ENCODE assay signal across 21 mouse cellular contexts in genomic region chr3:59360102-59360501, GRCm38 (mm10). TPM values are rescaled to one million over a fixed set of nuclear protein-coding genes. Genes with fewer than 3 reads are reported as not detected.
DNase-seq lines count a peak whose midpoint lies in the region; ATAC-seq and TF ChIP-seq lines count a peak whose summit lies in the region.
"Had no signal": no experiment of that assay in that cellular context is flagged by ENCODE, and none has a peak within 500 bp of the region (broad histone marks: within the 10 kb centered on the region; RNA-seq: fewer than 3 reads in every experiment).

No protein-coding gene starts in this region.

- no peak overlapping the region for H3K9ac ChIP-seq in hindbrain, embryonic 11.5 days (ENCODE audit: low read depth, low read length)
- no peak overlapping the region for H3K9ac ChIP-seq in hindbrain, embryonic 13.5 days
- H3K9ac ChIP-seq in embryonic facial prominence, embryonic 15.5 days = no peak overlapping the region
- H3K9ac ChIP-seq in limb, embryonic 14.5 days (ENCODE audit: low read depth, low read length, severe bottlenecking) = no peak overlapping the region
- no peak overlapping the region for H3K9ac ChIP-seq in forebrain, embryonic 13.5 days
- H3K9ac ChIP-seq: forebrain, embryonic 12.5 days; forebrain, postnatal 0 days; heart, embryonic 13.5 days; hindbrain, embryonic 14.5 days had no signal

- intact Hi-C loops in heart, postnatal 25 days (cut with DNase I) = no loop called here

- ATAC-seq in hindbrain, embryonic 11.5 days (ENCODE audit: low FRiP score) = no peak
- no peak for ATAC-seq in hindbrain, embryonic 13.5 days (ENCODE audit: low FRiP score)
- ATAC-seq in embryonic facial prominence, embryonic 15.5 days (ENCODE audit: insufficient number of reproducible peaks, low FRiP score, low TSS enrichment, low read depth) = peak; percentile 57; the same call in 1 of the 2 replicates
- no peak for ATAC-seq in limb, embryonic 14.5 days (ENCODE audit: low FRiP score, low read depth)
- ATAC-seq in forebrain, embryonic 13.5 days = no peak
- ATAC-seq: forebrain, postnatal 0 days; intestine, embryonic 16.5 days had no signal

- no peaks in the 10 kb centered on the region for H3K4me1 ChIP-seq in hindbrain, embryonic 11.5 days (replicated peaks; ENCODE audit: control insufficient read depth, insufficient read depth, low read length)
- no peaks in the 10 kb centered on the region for H3K4me1 ChIP-seq in hindbrain, embryonic 13.5 days (replicated peaks)
- H3K4me1 ChIP-seq in embryonic facial prominence, embryonic 15.5 days = 0 out of 2 replicates have a peak, but pooled peaks cover 3% of the 10 kb centered on the region
- H3K4me1 ChIP-seq in limb, embryonic 14.5 days (ENCODE audit: control insufficient read depth, insufficient read depth, low read length) = peaks cover 3% of the 10 kb centered on the region; the same call in 1 of the 2 replicates
- no peaks in the 10 kb centered on the region for H3K4me1 ChIP-seq in forebrain, embryonic 13.5 days
- H3K4me1 ChIP-seq: forebrain, embryonic 12.5 days; heart, embryonic 13.5 days had no signal

- no peaks in the 10 kb centered on the region for H3K9me3 ChIP-seq in hindbrain, embryonic 11.5 days (ENCODE audit: control insufficient read depth, low read length)
- no peaks in the 10 kb centered on the region for H3K9me3 ChIP-seq in hindbrain, embryonic 13.5 days
- no peaks in the 10 kb centered on the region for H3K9me3 ChIP-seq in embryonic facial prominence, embryonic 15.5 days (replicated peaks)
- no peaks in the 10 kb centered on the region for H3K9me3 ChIP-seq in limb, embryonic 14.5 days (ENCODE audit: control insufficient read depth, low read length)
- no peaks in the 10 kb centered on the region for H3K9me3 ChIP-seq in forebrain, embryonic 13.5 days (replicated peaks)
- H3K9me3 ChIP-seq: forebrain, embryonic 12.5 days; heart, embryonic 13.5 days had no signal

- no peak overlapping the region for H3K4me2 ChIP-seq in hindbrain, embryonic 11.5 days (replicated peaks; ENCODE audit: low read depth, low read length)
- no peak overlapping the region for H3K4me2 ChIP-seq in hindbrain, embryonic 13.5 days
- H3K4me2 ChIP-seq in embryonic facial prominence, embryonic 15.5 days (replicated peaks) = no peak overlapping the region
- no peak overlapping the region for H3K4me2 ChIP-seq in limb, embryonic 14.5 days (replicated peaks; ENCODE audit: low read depth, low read length, severe bottlenecking)
- H3K4me2 ChIP-seq in forebrain, embryonic 13.5 days = no peak overlapping the region
- H3K4me2 ChIP-seq: forebrain, embryonic 12.5 days; heart, embryonic 13.5 days; hindbrain, embryonic 14.5 days had no signal

- no peak overlapping the region for H3K4me3 ChIP-seq in hindbrain, embryonic 11.5 days (ENCODE audit: low read depth, low read length)
- H3K4me3 ChIP-seq in hindbrain, embryonic 13.5 days = no peak overlapping the region
- H3K4me3 ChIP-seq in embryonic facial prominence, embryonic 15.5 days (replicated peaks) = no peak overlapping the region
- H3K4me3 ChIP-seq in limb, embryonic 14.5 days (replicated peaks; ENCODE audit: low read length) = no peak overlapping the region
- no peak overlapping the region for H3K4me3 ChIP-seq in forebrain, embryonic 13.5 days
- H3K4me3 ChIP-seq: forebrain, embryonic 12.5 days; heart, embryonic 13.5 days had no signal

- H3K36me3 ChIP-seq in hindbrain, embryonic 11.5 days (ENCODE audit: control insufficient read depth, insufficient read depth, low read length) = no peaks in the 10 kb centered on the region
- no peaks in the 10 kb centered on the region for H3K36me3 ChIP-seq in hindbrain, embryonic 13.5 days
- no peaks in the 10 kb centered on the region for H3K36me3 ChIP-seq in embryonic facial prominence, embryonic 15.5 days
- H3K36me3 ChIP-seq in limb, embryonic 14.5 days (ENCODE audit: control insufficient read depth, insufficient read depth, low read length) = no peaks in the 10 kb centered on the region
- H3K36me3 ChIP-seq in forebrain, embryonic 13.5 days (ENCODE audit: poor library complexity, severe bottlenecking) = no peaks in the 10 kb centered on the region
- H3K36me3 ChIP-seq: forebrain, embryonic 12.5 days; heart, embryonic 13.5 days had no signal

- H3K27ac ChIP-seq in hindbrain, embryonic 11.5 days (ENCODE audit: low read depth, low read length) = no peak overlapping the region
- H3K27ac ChIP-seq in hindbrain, embryonic 13.5 days = no peak overlapping the region
- no peak overlapping the region; the same call in 1 of the 2 replicates for H3K27ac ChIP-seq in embryonic facial prominence, embryonic 15.5 days (replicated peaks)
- no peak overlapping the region for H3K27ac ChIP-seq in limb, embryonic 14.5 days (replicated peaks; ENCODE audit: low read depth, low read length)
- no peak overlapping the region for H3K27ac ChIP-seq in forebrain, embryonic 13.5 days
- H3K27ac ChIP-seq: forebrain, embryonic 12.5 days; heart, embryonic 13.5 days; hindbrain, embryonic 14.5 days had no signal

- no peaks in the 10 kb centered on the region for H3K27me3 ChIP-seq in hindbrain, embryonic 11.5 days (ENCODE audit: control insufficient read depth, insufficient read depth, low read length)
- H3K27me3 ChIP-seq in hindbrain, embryonic 13.5 days = no peaks in the 10 kb centered on the region
- no peaks in the 10 kb centered on the region for H3K27me3 ChIP-seq in embryonic facial prominence, embryonic 15.5 days
- H3K27me3 ChIP-seq in limb, embryonic 14.5 days (ENCODE audit: control insufficient read depth, insufficient read depth, low read length) = no peaks in the 10 kb centered on the region
- H3K27me3 ChIP-seq in forebrain, embryonic 13.5 days = no peaks in the 10 kb centered on the region
- H3K27me3 ChIP-seq: forebrain, embryonic 12.5 days; heart, embryonic 13.5 days had no signal

- TF ChIP-seq POLR2A in limb, embryonic 14.5 days (IDR thresholded peaks at IDR 0.05; ENCODE audit: borderline replicate concordance, extremely low read depth, insufficient read depth, insufficient read length) = no peak

- peak; percentile 7 for DNase-seq in hindbrain, embryonic 11.5 days (ENCODE audit: low spot score)
- peak; percentile 64 for DNase-seq in embryo, embryonic 10.5 days (ENCODE audit: low spot score)
- DNase-seq in limb, embryonic 14.5 days (ENCODE audit: low spot score) = peak; percentile 30
- DNase-seq in heart, postnatal 25 days (ENCODE audit: low spot score) = no peak
- DNase-seq in urinary bladder, adult 18-20 months (ENCODE audit: low spot score in 2 of 2) = no peak
- DNase-seq: adrenal gland, adult 8-10 months; cerebellum, adult 11 months; cerebellum, adult 8-10 months; cerebellum, postnatal 14 days; forebrain, postnatal 0 days; gastrocnemius, postnatal 36 days; heart, adult 11 months; heart, postnatal 4 days; kidney, adult 2 months had no signal

RNA-seq across cellular contexts. Expression of gene Igsf10, which starts 15.9 kb away (rescaled TPM):
- 3.7 and 4.3 TPM in 2 replicates for polyA plus RNA-seq in hindbrain, embryonic 11.5 days (2014; fragmentation: Nextera tagmentation; extraction: Ambion mirVana)
- 3.3 and 3.7 TPM in 2 replicates for polyA plus RNA-seq in hindbrain, embryonic 13.5 days (2015; fragmentation: Nextera tagmentation; extraction: Ambion mirVana)
- 28.1 and 38.8 TPM in 2 replicates for polyA plus RNA-seq in embryonic facial prominence, embryonic 15.5 days (2015; fragmentation: Nextera tagmentation; extraction: Ambion mirVana)
- polyA plus RNA-seq in limb, embryonic 14.5 days (2012; rRNA removed) = 18.5 and 20.5 TPM in 2 replicates
- 19.1 and 21.2 TPM in 2 replicates for polyA plus RNA-seq in limb, embryonic 14.5 days (2014; fragmentation: Nextera tagmentation; extraction: Ambion mirVana)
- polyA plus RNA-seq in forebrain, embryonic 13.5 days (2015; fragmentation: Nextera tagmentation; extraction: Ambion mirVana) = 2.2 and 2.3 TPM in 2 replicates
- 1 to 10 TPM; 2.8 to 4.2 TPM for total RNA-seq in heart, postnatal 25 days (2021)

Comparison
In these comparisons a context has a peak if more than half of its experiments do, and no peak if none do; other contexts are left out.
1. DNase-seq: peak in hindbrain, embryonic 11.5 days (single experiment), embryo, embryonic 10.5 days (single experiment) and limb, embryonic 14.5 days (single experiment); none in heart, postnatal 25 days (single experiment) and urinary bladder, adult 18-20 months (0 of 2).